Mouse (Mus musculus) cortical plate, adult 2 months (tissue): ENCODE measurements around the gene Cyp3a13.
"Not testable (repeated sequence)": the region's sequence is repeated elsewhere in the genome, so short reads cannot be mapped to it uniquely, and the experiment has no call there.

Experiments used
- CTCF ChIP-seq: fragments of 200-500 bp; IDR thresholded peaks from 2 replicates; pipeline ENCODE4 v1.5.1; 2011; ENCODE audit warnings: mild to moderate bottlenecking, control low read depth, low read length; ENCODE audit not compliant: insufficient read depth; ENCODE audit errors: extremely low read depth
- POLR2A ChIP-seq: fragments of 200-500 bp; IDR thresholded peaks from 2 replicates; pipeline ENCODE4 v1.6.1; 2011; ENCODE audit warnings: mild to moderate bottlenecking, low read length, control low read depth; ENCODE audit not compliant: insufficient read depth; ENCODE audit errors: extremely low read depth

DNA sequence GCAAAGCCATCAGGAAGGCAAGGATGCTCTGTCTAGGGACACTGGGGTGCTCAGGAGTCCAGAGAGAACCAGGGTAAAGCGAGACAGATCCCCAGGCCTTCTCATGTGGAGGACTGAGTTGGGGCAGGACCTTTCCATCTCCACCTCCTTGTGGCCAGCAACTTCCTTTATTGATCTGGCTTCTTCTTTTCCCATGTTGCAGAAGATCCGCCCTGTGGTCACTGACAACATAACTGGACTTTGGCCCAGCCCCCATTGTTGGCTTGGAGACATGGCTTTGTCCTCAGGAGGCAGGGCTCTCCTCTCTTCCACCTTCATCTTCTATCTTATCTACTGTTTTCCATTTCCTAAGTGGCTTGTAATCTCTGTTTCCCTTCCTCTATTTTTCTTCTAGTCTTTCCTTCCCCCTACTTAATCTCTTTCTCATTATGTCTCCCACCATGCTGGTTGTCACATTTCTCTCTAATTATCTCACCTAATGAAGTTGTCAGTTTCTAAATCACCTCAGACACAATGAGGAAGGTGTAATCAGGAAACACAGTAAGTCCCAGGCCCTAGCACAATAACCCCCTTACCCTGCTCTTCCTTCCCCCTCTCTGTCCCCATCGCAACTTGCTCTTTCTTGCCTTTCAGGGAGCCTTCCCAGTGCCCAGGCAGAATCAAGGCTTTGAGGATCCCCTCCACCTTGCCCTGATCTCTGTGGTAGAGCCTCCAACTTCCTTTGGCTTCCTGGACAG is 49.6 kb downstream of the Cyp3a13 start, which contains the start of gene Pilrb2:
- TF ChIP-seq CTCF, POLR2A: not testable (repeated sequence)
